Mouse (Mus musculus) adrenal gland, postnatal 4 days (tissue): ENCODE measurements at regions not wholly inside any gene's neighbourhood (a gene's known extent, or its start where the extent isn't known, plus 50 kb on each side); places are given as distances from the start of the nearest gene placed in this dataset.
"Not testable (repeated sequence)": the region's sequence is repeated elsewhere in the genome, so short reads cannot be mapped to it uniquely, and the experiment has no call there.

Experiments used
- DNase-seq, 2 experiments: peaks; one replicate each; pipeline ENCODE4 v3.0.0; 2021 to 2022; ENCODE audit warnings: low spot score in 2 of 2, mixed read lengths in 2 of 2

- DNase-seq = no peak
Measured at GRCm38 (mm10) chr8:37227091-37227490, 233.7 kb downstream of the AI429214 start.

- no peak for DNase-seq
Measured at GRCm38 (mm10) chr8:37237306-37237705, 243.9 kb downstream of the AI429214 start.

DNA sequence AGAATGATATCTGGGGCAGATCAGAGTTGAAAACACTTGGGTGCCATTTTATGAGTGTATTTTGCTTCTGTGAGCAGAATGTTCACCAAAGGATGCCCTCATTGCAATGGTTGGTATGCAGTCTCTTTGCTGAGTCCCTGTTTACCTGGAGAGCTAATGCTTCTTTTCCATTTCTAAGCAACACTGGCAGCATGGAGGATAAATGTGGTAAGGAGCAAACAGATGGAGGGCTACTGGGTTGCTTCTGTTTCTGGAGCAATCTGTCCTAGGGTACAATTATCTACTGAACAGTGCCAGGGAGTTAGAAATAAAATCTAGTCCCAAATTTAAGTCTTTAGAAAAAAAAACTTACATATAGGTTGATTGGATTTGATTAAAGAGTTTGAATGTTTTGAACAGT is 245.9 kb downstream of the AI429214 start:
- DNase-seq = no peak

DNA sequence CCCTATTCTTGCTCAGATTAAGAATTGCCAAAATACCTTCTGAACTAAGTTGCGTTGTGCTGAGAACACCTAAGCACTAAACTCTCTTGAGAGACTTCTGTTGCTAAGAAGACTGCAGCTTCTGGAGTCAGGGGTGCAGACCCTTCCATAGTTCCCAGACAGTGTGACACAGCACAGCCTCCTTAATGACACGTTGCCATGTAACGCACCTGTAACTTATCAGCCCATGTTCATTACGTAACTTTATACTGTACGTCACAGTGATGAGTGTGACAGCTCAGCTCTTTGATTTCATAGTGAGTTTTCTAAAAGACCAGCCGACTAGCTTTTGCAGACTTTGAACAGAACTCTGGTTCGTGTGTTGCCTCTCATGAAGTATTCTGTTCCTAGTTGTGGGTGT is 257.8 kb downstream of the AI429214 start:
- DNase-seq = not testable (repeated sequence)

- no peak for DNase-seq
Measured at GRCm38 (mm10) chr8:37291069-37291850, 297.9 kb downstream of the AI429214 start.
